ENCODE assay signal across 1 mouse cellular context in the genomic region with DNA sequence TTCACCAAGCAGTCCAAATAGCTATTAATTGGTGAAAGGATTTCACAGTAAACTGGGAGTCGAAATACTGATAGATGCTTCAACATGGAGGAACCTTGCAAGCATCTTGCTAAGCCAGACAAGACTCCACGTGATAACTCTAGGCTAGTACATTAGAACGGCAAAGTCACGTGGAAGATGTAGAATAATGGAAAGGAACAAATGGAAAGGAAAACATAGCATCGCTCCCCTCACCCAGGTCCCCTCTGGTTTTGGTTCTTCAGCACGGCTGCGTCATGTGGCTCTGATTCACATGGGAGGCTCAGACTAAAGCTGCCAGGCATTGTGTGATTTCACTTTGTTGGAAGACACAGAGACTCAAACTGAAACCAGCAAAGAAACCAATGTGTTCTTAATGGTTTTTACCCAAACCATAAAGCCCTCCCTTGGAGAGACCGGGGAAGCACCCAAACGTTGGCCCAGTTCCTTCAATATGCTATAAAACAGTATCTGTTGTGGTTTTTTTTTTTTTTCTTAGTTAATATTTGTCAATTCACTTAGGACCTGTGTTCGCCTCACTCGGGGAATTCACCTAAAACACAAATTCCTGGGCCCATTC.
TF ChIP-seq lines count a peak whose summit lies in the region.

No protein-coding gene starts in this region.

TF ChIP-seq in CH12.LX, 34 proteins besides CTCF, POLR2A, EP300 and RAD21 (continued from another document):
- no peak for TF ChIP-seq KAT2A (IDR thresholded peaks at IDR 0.05; ENCODE audit: insufficient replicate concordance, low read length)
- TF ChIP-seq TBP (conservative IDR thresholded peaks at IDR 0.05; ENCODE audit: low read depth, low read length) = no peak
- TF ChIP-seq NRF1 (IDR thresholded peaks at IDR 0.05; ENCODE audit: low read depth, low read length) = peak; percentile 42; the same call in 1 of the 2 replicates
- TF ChIP-seq NELFE (IDR thresholded peaks at IDR 0.05; ENCODE audit: low read depth, low read length) = no peak
- TF ChIP-seq UBTF (IDR thresholded peaks at IDR 0.05; ENCODE audit: low read depth, low read length) = no peak
- TF ChIP-seq TCF12 (IDR thresholded peaks at IDR 0.05; ENCODE audit: low read depth, low read length) = peak; percentile 51; the same call in 1 of the 2 replicates
- TF ChIP-seq RCOR1 (conservative IDR thresholded peaks at IDR 0.05; ENCODE audit: low read depth, low read length) = peak; percentile 89; the same call in 1 of the 2 replicates
- peak; percentile 73 for TF ChIP-seq USF1 (IDR thresholded peaks at IDR 0.05; ENCODE audit: low read depth, low read length)
- no peak for TF ChIP-seq GABPA (IDR thresholded peaks at IDR 0.05; ENCODE audit: insufficient replicate concordance, low read depth, low read length)
- no peak for TF ChIP-seq ZKSCAN1 (IDR thresholded peaks at IDR 0.05; ENCODE audit: borderline replicate concordance, low read depth, low read length)
- peak; percentile 76; the same call in 1 of the 2 replicates for TF ChIP-seq MAFK (IDR thresholded peaks at IDR 0.05; ENCODE audit: insufficient replicate concordance, low read length)
- no peak for TF ChIP-seq HCFC1 (IDR thresholded peaks at IDR 0.05; ENCODE audit: low read depth, low read length)
- TF ChIP-seq SIN3A (IDR thresholded peaks at IDR 0.05; ENCODE audit: low read length) = peak; percentile 55; the same call in 1 of the 2 replicates
- peak; percentile 77 for TF ChIP-seq JUN (IDR thresholded peaks at IDR 0.05; ENCODE audit: insufficient read depth, low read depth, low read length)
- TF ChIP-seq ETS1 (conservative IDR thresholded peaks at IDR 0.05; ENCODE audit: low read depth, low read length) = peak; percentile 90
- peak; percentile 74 for TF ChIP-seq USF2 (conservative IDR thresholded peaks at IDR 0.05; ENCODE audit: low read depth, low read length)
- 0 out of 2 replicates have a peak, but pooled peaks have one; percentile 34 for TF ChIP-seq CHD1 (IDR thresholded peaks at IDR 0.05; ENCODE audit: low read depth, low read length)
- peak; percentile 97 for TF ChIP-seq MAX (IDR thresholded peaks at IDR 0.05; ENCODE audit: low read length)
- TF ChIP-seq BHLHE40 (IDR thresholded peaks at IDR 0.05; ENCODE audit: low read depth, low read length) = peak; percentile 97
- TF ChIP-seq ZNF384 (IDR thresholded peaks at IDR 0.05; ENCODE audit: low read depth, low read length) = peak; percentile 96
- TF ChIP-seq MEF2A (IDR thresholded peaks at IDR 0.05; ENCODE audit: borderline replicate concordance, low read depth, low read length) = peak; percentile 60
- TF ChIP-seq E2F4 (IDR thresholded peaks at IDR 0.05; ENCODE audit: insufficient replicate concordance, low read depth, low read length) = no peak
- peak; percentile 27; the same call in 1 of the 2 replicates for TF ChIP-seq MAZ (IDR thresholded peaks at IDR 0.05; ENCODE audit: low read depth, low read length)
- TF ChIP-seq ZC3H11A (IDR thresholded peaks at IDR 0.05; ENCODE audit: low read depth, low read length) = no peak
- no peak for TF ChIP-seq POLR2AphosphoS2 (IDR thresholded peaks at IDR 0.05; ENCODE audit: low read depth, low read length)
- TF ChIP-seq MXI1 (IDR thresholded peaks at IDR 0.05; ENCODE audit: low read depth, low read length) = peak; percentile 73; the same call in 1 of the 2 replicates
- TF ChIP-seq ELF1 (IDR thresholded peaks at IDR 0.05; ENCODE audit: low read depth, low read length) = 0 out of 2 replicates have a peak, but pooled peaks have one; percentile 27
- peak; percentile 87 for TF ChIP-seq JUND (conservative IDR thresholded peaks at IDR 0.05; ENCODE audit: low read depth, low read length)
- TF ChIP-seq CHD2 (IDR thresholded peaks at IDR 0.05; ENCODE audit: low read length) = 0 out of 2 replicates have a peak, but pooled peaks have one; percentile 58
- TF ChIP-seq MYC (IDR thresholded peaks at IDR 0.05; ENCODE audit: low read depth, low read length) = peak; percentile 96
- TF ChIP-seq PAX5 (IDR thresholded peaks at IDR 0.05; ENCODE audit: low read length) = no peak
- TF ChIP-seq IRF4 (IDR thresholded peaks at IDR 0.05; ENCODE audit: low read depth, low read length) = peak; percentile 98
TF ChIP-seq in CH12.LX: peak in this region for 22.
